Mouse (Mus musculus) forebrain, embryonic 16.5 days (tissue): ENCODE results near the gene Ankrd44. TPM values are rescaled to one million over a fixed set of nuclear protein-coding genes. Genes with fewer than 3 reads are reported as not detected.

Source experiments
- ATAC-seq: fragments of 200-750 bp; cut with Nextera tagmentation; 2 replicates; pipeline ENCODE4 v1.8.0; 2017; ENCODE audit warnings: mild to moderate bottlenecking, moderate library complexity
- H3K27ac ChIP-seq: fragments of 300-500 bp; sonication (generic); 2 replicates; pipeline ENCODE4 v1.5.1; 2014; ENCODE audit warnings: low read length, control low read depth
- H3K27me3 ChIP-seq: fragments of 300-500 bp; sonication (generic); replicated peaks from 2 replicates; pipeline ENCODE4 v1.6.1; 2014; ENCODE audit warnings: low read length; ENCODE audit not compliant: control insufficient read depth, insufficient read depth
- H3K36me3 ChIP-seq: fragments of 300-500 bp; sonication (generic); 2 replicates; pipeline ENCODE4 v1.6.1; 2014; ENCODE audit not compliant: control insufficient read depth, insufficient read depth
- H3K4me1 ChIP-seq: fragments of 300-500 bp; sonication (generic); replicated peaks from 2 replicates; pipeline ENCODE4 v1.6.1; 2014; ENCODE audit warnings: low read length; ENCODE audit not compliant: control insufficient read depth, insufficient read depth
- H3K4me2 ChIP-seq: fragments of 300-500 bp; sonication (generic); 2 replicates; pipeline ENCODE4 v1.6.1; 2014; ENCODE audit warnings: mild to moderate bottlenecking, low read length, control low read depth
- H3K4me3 ChIP-seq: fragments of 300-500 bp; sonication (generic); replicated peaks from 2 replicates; pipeline ENCODE4 v1.5.1; 2014; ENCODE audit warnings: mild to moderate bottlenecking, low read length, control low read depth
- H3K9ac ChIP-seq: fragments of 300-500 bp; sonication (generic); replicated peaks from 2 replicates; pipeline ENCODE4 v1.6.1; 2014; ENCODE audit warnings: low read depth, low read length, control low read depth
- H3K9me3 ChIP-seq: fragments of 300-500 bp; sonication (generic); 2 replicates; pipeline ENCODE4 v1.6.1; 2016; ENCODE audit warnings: low read length; ENCODE audit not compliant: control insufficient read depth
- WGBS: fragments of 180-500 bp; shearing (Covaris S2); extraction: QIAGEN DNeasy Blood & Tissue Kit; methylation state at CpG from one replicate; pipeline ENCODE4 v1.1.7; 2014; 5-methylcytosine and 5-hydroxymethylcytosine counted together
- polyA plus RNA-seq: library from polyadenylated mRNA; unstranded; fragments of >200 nt; fragmentation: Nextera tagmentation; extraction: Ambion mirVana; gene quantifications from 2 replicates; pipeline ENCODE4 v1.2.1, GENCODE M21; 2015

Gene Ankrd44
- polyA plus RNA-seq, 1 experiment from 2014 or later = 28.2 TPM

DNA sequence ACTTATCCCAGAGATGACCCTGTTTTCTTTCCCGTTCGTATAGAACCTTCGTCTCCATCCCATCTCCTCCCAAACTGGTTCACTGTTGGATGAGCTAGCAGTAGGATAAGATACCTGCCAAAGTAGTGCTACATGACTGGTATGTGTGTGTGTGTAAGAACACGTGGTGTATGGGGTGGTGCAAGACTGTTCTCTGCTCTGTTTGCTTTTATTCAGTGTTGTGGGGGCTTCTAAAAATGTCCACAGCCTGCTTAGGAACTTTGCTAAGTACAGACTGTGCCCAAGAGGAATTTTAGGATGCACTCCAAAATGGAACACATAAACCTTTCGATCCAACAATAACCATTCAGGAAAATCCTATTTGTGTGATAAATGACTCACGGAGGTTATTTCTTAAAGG, 209.3 kb downstream of the Ankrd44 start:
- H3K27me3 ChIP-seq = no peaks in the 10 kb centered on the region
- no peak overlapping the region for H3K27ac ChIP-seq
- H3K36me3 ChIP-seq = no peaks in the 10 kb centered on the region
- H3K9ac ChIP-seq = no peak overlapping the region
- no peak overlapping the region for H3K4me2 ChIP-seq
- H3K4me3 ChIP-seq = no peak overlapping the region
- peaks cover 5% of the 10 kb centered on the region for H3K4me1 ChIP-seq
- no peaks in the 10 kb centered on the region; the same call in 1 of the 2 replicates for H3K9me3 ChIP-seq
- no peak for ATAC-seq
- WGBS = 93% methylated on average over 6 of the region's 6 CpGs

DNA sequence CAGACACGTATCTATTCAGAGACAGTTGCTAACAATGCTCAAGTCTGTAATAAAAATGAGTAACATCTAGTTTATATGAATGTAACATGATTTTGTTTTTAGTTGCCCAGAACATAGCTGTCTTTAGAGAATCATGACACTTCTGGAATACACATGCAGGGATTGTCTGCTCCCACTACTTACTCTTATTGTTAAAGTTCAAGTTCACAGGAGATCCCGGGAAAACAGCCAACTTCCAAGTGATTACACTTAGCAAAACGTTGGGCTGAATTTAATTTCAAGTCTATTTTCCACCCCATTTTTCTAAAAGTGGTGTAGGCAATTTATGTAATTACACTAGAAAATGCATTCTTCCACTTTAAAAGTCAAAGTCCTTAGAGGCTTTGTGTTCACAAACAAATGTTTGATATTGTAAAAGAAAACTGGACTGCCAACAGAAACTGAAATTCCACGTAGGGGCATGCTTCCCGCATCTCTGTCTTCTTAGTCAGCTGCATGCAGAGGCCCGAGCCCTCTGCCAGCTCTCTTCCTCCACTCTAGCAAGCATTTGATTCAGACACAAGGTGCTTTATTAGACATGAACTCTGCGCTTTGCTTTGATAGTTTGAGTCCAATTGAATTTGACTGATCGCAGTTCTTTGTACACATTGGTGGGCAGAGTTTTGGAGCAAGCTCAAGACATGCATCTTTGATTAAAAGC, 211.0 kb downstream of the Ankrd44 start:
- Histone ChIP-seq H3K4me2 (no peak overlapping the region; the same call in 1 of the 2 replicates), H3K27me3 (no peaks in the 10 kb centered on the region), H3K27ac (no peak overlapping the region), H3K4me1 (peaks cover 9% of the 10 kb centered on the region), H3K9me3 (no peaks in the 10 kb centered on the region; the same call in 1 of the 2 replicates), H3K4me3 (no peak overlapping the region), H3K36me3 (no peaks in the 10 kb centered on the region), H3K9ac (no peak overlapping the region)
- peak; percentile 45; the same call in 1 of the 2 replicates for ATAC-seq
- WGBS = 19% methylated on average over 8 of the region's 8 CpGs

DNA sequence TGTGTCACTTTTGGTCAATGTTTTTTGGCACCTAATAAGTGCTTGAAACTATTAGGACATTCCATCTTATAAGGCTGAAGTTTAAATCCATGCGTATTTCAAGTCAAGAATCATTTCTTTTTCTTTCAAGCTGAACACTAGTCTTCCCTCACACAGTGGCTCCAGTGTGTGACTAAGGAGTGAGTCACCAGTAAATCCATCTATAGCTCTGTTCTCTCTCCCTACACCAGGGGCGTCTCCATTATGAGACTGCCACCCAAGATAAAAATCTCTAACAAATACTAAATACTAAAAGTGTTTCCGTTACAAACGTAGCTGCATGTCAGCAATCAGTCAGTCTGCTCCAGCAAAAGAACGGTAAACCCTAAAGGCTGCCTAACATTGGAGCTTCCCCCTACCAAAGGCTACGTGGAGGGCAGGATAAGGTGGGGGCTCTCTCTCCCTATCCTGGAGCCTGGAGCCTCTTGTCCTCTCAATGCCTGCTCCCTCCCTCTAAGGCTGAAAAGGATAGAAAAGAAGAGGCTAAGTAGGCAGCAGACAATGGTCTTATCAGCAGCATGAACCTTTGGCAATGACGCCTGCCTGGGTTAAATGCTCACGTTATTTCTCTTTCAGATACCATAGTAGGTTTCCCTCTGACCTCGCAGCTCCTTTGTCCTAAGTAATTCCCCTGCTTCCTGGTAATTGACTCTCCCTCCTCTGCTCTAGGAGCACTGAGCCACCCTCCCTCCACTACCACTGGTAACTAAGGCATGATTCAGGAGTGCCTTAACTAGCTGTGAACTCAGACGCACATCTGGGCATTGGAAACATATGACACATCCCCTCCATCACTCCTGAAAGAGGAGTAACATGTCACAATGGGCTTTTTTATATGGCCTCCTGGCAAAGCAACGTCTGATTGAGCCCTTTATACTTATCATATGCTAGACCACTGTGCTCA, 212.7 kb downstream of the Ankrd44 start:
- H3K9me3 ChIP-seq = no peaks in the 10 kb centered on the region; the same call in 1 of the 2 replicates
- H3K4me1 ChIP-seq = peaks cover 9% of the 10 kb centered on the region
- H3K9ac ChIP-seq = no peak overlapping the region
- no peaks in the 10 kb centered on the region for H3K36me3 ChIP-seq
- no peaks in the 10 kb centered on the region for H3K27me3 ChIP-seq
- WGBS = 44% methylated on average over 11 of the region's 11 CpGs
- no peak for ATAC-seq
- H3K4me2 ChIP-seq = no peak overlapping the region
- no peak overlapping the region for H3K4me3 ChIP-seq
- H3K27ac ChIP-seq = no peak overlapping the region

DNA sequence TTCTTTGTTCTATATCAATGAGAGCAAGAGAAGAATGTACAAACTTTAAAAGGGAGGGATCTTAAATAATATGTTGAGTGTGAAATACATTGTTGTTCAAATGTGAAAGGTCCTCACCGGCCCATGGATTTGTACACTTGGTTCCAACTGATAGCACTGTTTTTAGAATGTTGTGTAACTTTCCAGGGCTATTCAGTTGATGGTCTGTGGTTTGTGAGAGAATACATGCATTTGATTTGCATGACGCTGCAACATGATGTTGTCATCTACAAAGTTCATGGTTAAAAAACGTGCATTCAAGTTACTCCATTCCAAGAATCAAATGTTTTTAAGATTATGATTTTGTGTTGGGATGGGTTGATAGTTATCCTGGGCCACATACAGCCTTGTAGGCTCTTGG, 214.6 kb downstream of the Ankrd44 start:
- no peak overlapping the region for H3K27ac ChIP-seq
- H3K36me3 ChIP-seq = no peaks in the 10 kb centered on the region
- no peak for ATAC-seq
- H3K4me3 ChIP-seq = no peak overlapping the region
- peaks cover 24% of the 10 kb centered on the region for H3K4me1 ChIP-seq
- 93% methylated on average over 3 of the region's 3 CpGs for WGBS
- H3K27me3 ChIP-seq = no peaks in the 10 kb centered on the region
- no peak overlapping the region for H3K4me2 ChIP-seq
- no peak overlapping the region for H3K9ac ChIP-seq
- no peaks in the 10 kb centered on the region; the same call in 1 of the 2 replicates for H3K9me3 ChIP-seq

DNA sequence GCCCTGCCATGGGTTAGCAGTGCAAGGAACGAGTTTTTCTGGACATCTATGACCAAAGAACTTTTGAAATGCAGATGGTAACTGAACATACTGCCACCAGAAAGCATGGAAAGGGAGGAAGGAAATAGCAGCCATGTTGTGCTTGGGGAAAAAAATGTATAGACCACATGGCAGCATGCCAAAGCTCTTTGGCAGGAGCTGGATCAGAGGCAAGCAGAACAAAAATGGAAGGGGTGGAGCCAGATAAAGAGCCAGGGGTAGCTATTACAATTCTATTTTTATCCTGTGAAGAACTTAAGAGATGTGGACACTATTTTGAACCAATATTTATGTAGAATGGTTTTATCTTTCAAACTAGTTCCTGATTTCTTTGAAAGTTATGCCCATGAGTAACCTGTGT, 215.6 kb downstream of the Ankrd44 start:
- no peak for ATAC-seq
- Histone ChIP-seq H3K27me3 (no peaks in the 10 kb centered on the region), H3K4me1 (peaks cover 23% of the 10 kb centered on the region), H3K9me3 (no peaks in the 10 kb centered on the region; the same call in 1 of the 2 replicates), H3K27ac (0 out of 2 replicates have a peak overlapping the region, but pooled peaks have one; percentile 8), H3K4me2 (no peak overlapping the region), H3K36me3 (no peaks in the 10 kb centered on the region), H3K4me3 (no peak overlapping the region), H3K9ac (no peak overlapping the region)
- WGBS = 28% methylated on average over 1 of the region's 1 CpGs

DNA sequence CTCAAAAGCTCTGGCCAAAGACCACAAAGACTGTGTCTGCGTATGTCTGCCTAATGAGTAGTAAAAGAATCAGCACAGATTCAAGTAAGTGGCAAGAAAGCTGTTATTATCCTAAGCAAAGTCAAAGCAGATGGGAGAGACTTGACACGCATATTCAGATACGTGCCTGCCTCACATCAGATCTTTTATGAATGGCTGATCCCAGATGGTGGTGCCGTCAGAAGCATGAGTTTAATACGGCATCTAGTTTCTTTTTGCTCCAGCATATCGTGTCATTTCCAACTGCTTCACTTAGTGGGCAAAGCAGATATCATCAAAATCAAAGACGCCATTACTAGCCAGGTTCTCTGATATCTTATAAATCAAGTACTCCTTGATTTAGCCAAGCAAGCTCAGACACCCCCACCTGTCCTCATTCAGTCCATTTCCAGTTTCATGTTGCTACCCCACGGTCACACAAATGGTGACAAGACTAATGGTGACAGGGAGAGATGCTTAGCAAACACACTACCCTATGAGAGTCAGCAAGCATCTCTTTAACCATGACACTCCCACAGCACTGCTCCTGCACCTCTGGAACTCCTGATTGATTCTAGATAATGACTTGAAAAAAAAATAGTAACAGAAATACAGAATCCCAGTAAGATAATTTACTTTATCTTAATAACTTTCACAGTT, 218.2 kb downstream of the Ankrd44 start:
- peak; percentile 92 for ATAC-seq
- Histone ChIP-seq H3K4me2 (no peak overlapping the region), H3K4me1 (peaks cover 22% of the 10 kb centered on the region), H3K36me3 (no peaks in the 10 kb centered on the region), H3K27ac (peak overlapping the region; percentile 80), H3K9me3 (no peaks in the 10 kb centered on the region; the same call in 1 of the 2 replicates), H3K4me3 (no peak overlapping the region), H3K9ac (no peak overlapping the region), H3K27me3 (no peaks in the 10 kb centered on the region)
- WGBS = 26% methylated on average over 8 of the region's 8 CpGs

DNA sequence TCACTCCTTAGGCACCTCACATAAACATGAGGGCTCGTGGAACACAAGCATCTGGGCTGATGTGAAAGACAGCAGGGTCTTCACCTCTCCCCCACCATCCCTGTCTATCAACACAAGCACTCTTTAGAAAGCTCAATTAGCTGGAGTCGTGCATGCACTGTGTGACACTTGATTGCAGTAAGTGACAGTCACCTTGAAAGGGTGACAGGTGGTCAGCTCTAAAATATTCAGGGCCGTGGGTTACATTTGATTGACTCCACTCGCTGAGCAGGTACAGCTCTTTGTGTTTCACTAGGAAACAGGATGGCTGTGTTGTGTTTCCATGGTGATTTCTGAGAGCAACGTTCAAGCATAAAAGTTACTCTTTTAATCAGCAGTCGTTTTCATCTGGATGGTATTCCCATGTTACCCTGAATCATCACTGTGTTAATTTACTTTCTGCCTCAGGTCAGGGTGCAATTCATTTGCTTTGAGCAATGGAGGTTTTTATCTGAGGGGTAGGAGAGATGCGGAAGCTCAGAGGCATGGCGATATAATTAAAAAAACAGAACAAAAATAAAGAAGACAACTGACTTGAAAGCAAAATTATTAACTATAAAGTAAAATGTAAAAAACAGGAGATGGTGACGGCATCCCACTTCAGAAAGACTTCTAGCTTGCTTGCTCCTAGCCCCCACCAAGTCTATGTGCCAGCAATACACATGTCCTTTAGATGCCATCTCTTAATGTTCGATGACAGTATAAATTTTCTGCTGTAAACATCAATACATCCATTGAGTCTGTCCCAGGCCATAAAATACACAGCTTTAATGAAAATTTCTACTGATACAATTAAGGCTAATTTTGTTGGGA, 218.9 kb downstream of the Ankrd44 start:
- peak; percentile 58 for ATAC-seq
- WGBS = 33% methylated on average over 10 of the region's 10 CpGs
- Histone ChIP-seq H3K9ac (no peak overlapping the region), H3K27ac (peak overlapping the region; percentile 80), H3K36me3 (no peaks in the 10 kb centered on the region), H3K27me3 (no peaks in the 10 kb centered on the region), H3K4me3 (no peak overlapping the region), H3K4me2 (no peak overlapping the region), H3K4me1 (peaks cover 22% of the 10 kb centered on the region), H3K9me3 (no peaks in the 10 kb centered on the region)

DNA sequence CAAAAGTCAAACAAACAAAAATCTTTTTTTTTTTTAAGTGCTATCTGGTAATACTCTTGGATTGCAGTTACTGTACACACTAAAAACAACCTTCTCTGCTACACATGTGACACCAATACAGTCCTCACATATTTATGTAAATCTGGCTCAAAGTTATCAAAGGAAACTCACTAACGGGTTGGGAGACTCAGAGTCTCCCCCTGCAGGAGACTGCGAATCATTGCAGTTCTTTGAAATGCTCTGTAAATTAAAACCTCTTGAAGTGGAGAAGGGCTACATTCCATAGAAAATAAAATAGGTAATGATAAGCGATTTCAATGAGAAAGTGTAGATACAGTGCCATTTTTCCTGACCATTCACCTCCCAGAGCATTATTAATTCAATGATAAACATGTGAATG, 219.6 kb downstream of the Ankrd44 start:
- Histone ChIP-seq H3K27me3 (no peaks in the 10 kb centered on the region), H3K4me1 (peaks cover 22% of the 10 kb centered on the region), H3K4me2 (no peak overlapping the region), H3K9ac (no peak overlapping the region), H3K27ac (peak overlapping the region; percentile 80; the same call in 1 of the 2 replicates), H3K4me3 (no peak overlapping the region), H3K9me3 (no peaks in the 10 kb centered on the region), H3K36me3 (no peaks in the 10 kb centered on the region)
- ATAC-seq = no peak
- WGBS = 20% methylated on average over 3 of the region's 3 CpGs
